Mouse (Mus musculus): Measurements from ENCODE around the gene Zcchc14. TPM values are rescaled to one million over a fixed set of nuclear protein-coding genes. Genes with fewer than 3 reads are reported as not detected.

Gene Zcchc14
- polyA plus RNA-seq, 1 experiment, result 37.0 TPM

- DNase-seq, result no peak
- WGBS, result 72% methylated on average over 32 of the region's 32 CpGs
- Histone ChIP-seq H3K4me3 (replicated peaks; ENCODE audit: insufficient read depth, low read depth, low read length) (no peak overlapping the region), H3K27me3 (ENCODE audit: control insufficient read depth, insufficient read depth, low read length) (no peaks in the 10 kb centered on the region), H3K27ac (ENCODE audit: insufficient read depth, low read length) (no peak overlapping the region), H3K4me1 (ENCODE audit: control insufficient read depth, insufficient read depth, low read length) (no peaks in the 10 kb centered on the region)
- TF ChIP-seq CTCF (IDR thresholded peaks at IDR 0.05; ENCODE audit: borderline replicate concordance, insufficient read depth, low read depth, low read length), result no peak
- TF ChIP-seq POLR2A (IDR thresholded peaks at IDR 0.05; ENCODE audit: borderline replicate concordance, insufficient read depth, low read length), result no peak
These were observed 98.7 kb downstream of the Zcchc14 start for GRCm38 (mm10) chr8:121553831-121554475.

GRCm38 (mm10) chr8:121552506-121552905 is 100.2 kb downstream of the Zcchc14 start:
- no peak for TF ChIP-seq CTCF (IDR thresholded peaks at IDR 0.05; ENCODE audit: borderline replicate concordance, insufficient read depth, low read depth, low read length)
- no peak for TF ChIP-seq POLR2A (IDR thresholded peaks at IDR 0.05; ENCODE audit: borderline replicate concordance, insufficient read depth, low read length)
- H3K27me3 ChIP-seq (ENCODE audit: control insufficient read depth, insufficient read depth, low read length), result no peaks in the 10 kb centered on the region
- H3K27ac ChIP-seq (ENCODE audit: insufficient read depth, low read length), result no peak overlapping the region
- no peak overlapping the region for H3K4me3 ChIP-seq (replicated peaks; ENCODE audit: insufficient read depth, low read depth, low read length)
- no peak for DNase-seq
- 71% methylated on average over 9 of the region's 9 CpGs for WGBS
- no peaks in the 10 kb centered on the region for H3K4me1 ChIP-seq (ENCODE audit: control insufficient read depth, insufficient read depth, low read length)

GRCm38 (mm10) chr8:121551065-121551985 is 101.4 kb downstream of the Zcchc14 start:
- Histone ChIP-seq H3K4me1 (ENCODE audit: control insufficient read depth, insufficient read depth, low read length) (no peaks in the 10 kb centered on the region), H3K27me3 (ENCODE audit: control insufficient read depth, insufficient read depth, low read length) (no peaks in the 10 kb centered on the region), H3K4me3 (replicated peaks; ENCODE audit: insufficient read depth, low read depth, low read length) (no peak overlapping the region), H3K27ac (ENCODE audit: insufficient read depth, low read length) (no peak overlapping the region)
- no peak for TF ChIP-seq POLR2A (IDR thresholded peaks at IDR 0.05; ENCODE audit: borderline replicate concordance, insufficient read depth, low read length)
- TF ChIP-seq CTCF (IDR thresholded peaks at IDR 0.05; ENCODE audit: borderline replicate concordance, insufficient read depth, low read depth, low read length), result no peak
- DNase-seq, result no peak
- 55% methylated on average over 24 of the region's 24 CpGs for WGBS

- no peak overlapping the region for H3K4me3 ChIP-seq (replicated peaks; ENCODE audit: insufficient read depth, low read depth, low read length)
- H3K4me1 ChIP-seq (ENCODE audit: control insufficient read depth, insufficient read depth, low read length), result no peaks in the 10 kb centered on the region
- H3K27ac ChIP-seq (ENCODE audit: insufficient read depth, low read length), result no peak overlapping the region
- no peak for DNase-seq
- no peaks in the 10 kb centered on the region for H3K27me3 ChIP-seq (ENCODE audit: control insufficient read depth, insufficient read depth, low read length)
- TF ChIP-seq CTCF (IDR thresholded peaks at IDR 0.05; ENCODE audit: borderline replicate concordance, insufficient read depth, low read depth, low read length) (no peak), POLR2A (IDR thresholded peaks at IDR 0.05; ENCODE audit: borderline replicate concordance, insufficient read depth, low read length) (no peak)
- 36% methylated on average over 6 of the region's 6 CpGs for WGBS
These were observed 102.6 kb downstream of the Zcchc14 start for GRCm38 (mm10) chr8:121550056-121550455.

Other genes starting within 250 kb of the Zcchc14 start
- gene 1700018B08Rik, start 108.6 kb downstream of the Zcchc14 start, polyA plus RNA-seq (2012; rRNA removed), result not detected in 2 replicates
- 64.2 and 67.9 TPM in 2 replicates for gene Fbxo31, start 74.1 kb downstream of the Zcchc14 start, polyA plus RNA-seq (2012; rRNA removed)
- gene Map1lc3b, start 62.5 kb downstream of the Zcchc14 start, polyA plus RNA-seq (2012; rRNA removed), result 138 and 154 TPM in 2 replicates
- 143 and 154 TPM in 2 replicates for gene Jph3, start 76.7 kb upstream of the Zcchc14 start, polyA plus RNA-seq (2012; rRNA removed)
- gene Klhdc4, start 176.7 kb upstream of the Zcchc14 start, polyA plus RNA-seq (2012; rRNA removed), result 43.6 and 47.1 TPM in 2 replicates